Mouse (Mus musculus): Measurements from ENCODE around the gene Elavl3. TPM values are rescaled to one million over a fixed set of nuclear protein-coding genes. Genes with fewer than 3 reads are reported as not detected.

Gene Elavl3
- polyA plus RNA-seq, 1 experiment: 165 TPM

- TF ChIP-seq CTCF (IDR thresholded peaks at IDR 0.05; ENCODE audit: borderline replicate concordance, insufficient read depth, low read depth, low read length) (no peak), POLR2A (IDR thresholded peaks at IDR 0.05; ENCODE audit: borderline replicate concordance, insufficient read depth, low read length) (no peak)
- DNase-seq: no peak
- WGBS: 61% methylated on average over 4 of the region's 4 CpGs
These were observed 82.5 kb downstream of the Elavl3 start for GRCm38 (mm10) chr9:21969304-21969703.

GRCm38 (mm10) chr9:21968883-21969282, 82.9 kb downstream of the Elavl3 start:
- peaks cover 7% of the 10 kb centered on the region for H3K4me1 ChIP-seq (ENCODE audit: control insufficient read depth, insufficient read depth, low read length)
- H3K4me3 ChIP-seq (replicated peaks; ENCODE audit: insufficient read depth, low read depth, low read length): no peak overlapping the region
- no peak for DNase-seq
- TF ChIP-seq POLR2A (IDR thresholded peaks at IDR 0.05; ENCODE audit: borderline replicate concordance, insufficient read depth, low read length) (no peak), CTCF (IDR thresholded peaks at IDR 0.05; ENCODE audit: borderline replicate concordance, insufficient read depth, low read depth, low read length) (no peak)
- H3K27ac ChIP-seq (ENCODE audit: insufficient read depth, low read length): 0 out of 2 replicates have a peak overlapping the region, but pooled peaks have one; percentile 23
- H3K27me3 ChIP-seq (ENCODE audit: control insufficient read depth, insufficient read depth, low read length): no peaks in the 10 kb centered on the region
- 9% methylated on average over 6 of the region's 6 CpGs for WGBS

More at GRCm38 (mm10) chr9:21969304-21969703, 82.5 kb downstream of the Elavl3 start:
- H3K4me1 ChIP-seq (ENCODE audit: control insufficient read depth, insufficient read depth, low read length): peaks cover 7% of the 10 kb centered on the region
- H3K27ac ChIP-seq (ENCODE audit: insufficient read depth, low read length): peak overlapping the region; percentile 23; the same call in 1 of the 2 replicates
- H3K27me3 ChIP-seq (ENCODE audit: control insufficient read depth, insufficient read depth, low read length): no peaks in the 10 kb centered on the region
- H3K4me3 ChIP-seq (replicated peaks; ENCODE audit: insufficient read depth, low read depth, low read length): no peak overlapping the region

Other genes with a start within 250 kb of the Elavl3 start
- gene Angptl8, start 216.5 kb downstream of the Elavl3 start, polyA plus RNA-seq (2012; rRNA removed): not detected in 2 replicates
- 39.3 and 41.4 TPM in 2 replicates for gene Dock6, start 199.4 kb downstream of the Elavl3 start, polyA plus RNA-seq (2012; rRNA removed)
- gene Rab3d, start 133.8 kb downstream of the Elavl3 start, polyA plus RNA-seq (2012; rRNA removed): 13.9 and 16.3 TPM in 2 replicates
- gene Ccdc159, start 124.6 kb downstream of the Elavl3 start, polyA plus RNA-seq (2012; rRNA removed): 14.7 and 16.6 TPM in 2 replicates
- 62.5 and 64.1 TPM in 2 replicates for gene Tmem205, start 124.5 kb downstream of the Elavl3 start, polyA plus RNA-seq (2012; rRNA removed)
- 97.5 and 106 TPM in 2 replicates for gene Plppr2, start 115.0 kb downstream of the Elavl3 start, polyA plus RNA-seq (2012; rRNA removed)
- 12.2 and 12.8 TPM in 2 replicates for gene Swsap1, start 96.3 kb downstream of the Elavl3 start, polyA plus RNA-seq (2012; rRNA removed)
- 9.2 and 10.4 TPM in 2 replicates for gene Epor, start 88.5 kb downstream of the Elavl3 start, polyA plus RNA-seq (2012; rRNA removed)
- gene Rgl3, start 62.6 kb downstream of the Elavl3 start, polyA plus RNA-seq (2012; rRNA removed): 67.6 and 83.3 TPM in 2 replicates
- 2.4 and 2.7 TPM in 2 replicates for gene Ccdc151, start 49.4 kb downstream of the Elavl3 start, polyA plus RNA-seq (2012; rRNA removed)
- gene Prkcsh, start 49.2 kb downstream of the Elavl3 start, polyA plus RNA-seq (2012; rRNA removed): 91.3 and 95.3 TPM in 2 replicates
- not detected in 2 replicates for gene Gm49318, start 19.2 kb upstream of the Elavl3 start, polyA plus RNA-seq (2012; rRNA removed)
- 45.4 and 48.3 TPM in 2 replicates for gene Zfp653, start 19.4 kb upstream of the Elavl3 start, polyA plus RNA-seq (2012; rRNA removed)
- gene Ecsit, start 33.4 kb upstream of the Elavl3 start, polyA plus RNA-seq (2012; rRNA removed): 85.2 and 90.2 TPM in 2 replicates
- gene Cnn1, start 47.2 kb upstream of the Elavl3 start, polyA plus RNA-seq (2012; rRNA removed): 1.6 and 1.8 TPM in 2 replicates
- 125 and 130 TPM in 2 replicates for gene Elof1, start 65.1 kb upstream of the Elavl3 start, polyA plus RNA-seq (2012; rRNA removed)
- 0.25 and 0.28 TPM in 2 replicates for gene Acp5, start 83.7 kb upstream of the Elavl3 start, polyA plus RNA-seq (2012; rRNA removed)
- 115 and 150 TPM in 2 replicates for gene Pigyl, start 104.8 kb upstream of the Elavl3 start, polyA plus RNA-seq (2012; rRNA removed)
- gene Zfp872, start 136.1 kb upstream of the Elavl3 start, polyA plus RNA-seq (2012; rRNA removed): 0.07 and 0.13 TPM in 2 replicates
- gene Zfp809, start 173.7 kb upstream of the Elavl3 start, polyA plus RNA-seq (2012; rRNA removed): 16.8 and 19.8 TPM in 2 replicates
- gene Zfp599, start 207.9 kb upstream of the Elavl3 start, polyA plus RNA-seq (2012; rRNA removed): 2.8 and 3.2 TPM in 2 replicates